Mouse (Mus musculus) kidney, postnatal 4 days (tissue): ENCODE measurements around the gene Fam214a.

Experiments
- DNase-seq, 2 experiments: peaks; one replicate each; pipeline ENCODE4 v3.0.0; 2021; ENCODE audit warnings: mixed read lengths in 2 of 2

Gene Fam214a

GRCm38 (mm10) chr9:74952756-74953247 lies at the start of gene Fam214a:
TSS of gene Fam214a (plus strand) at chr9:74952884.
- peak; percentile 93 to 95 for DNase-seq

- peak; percentile 66 to 76 for DNase-seq
Measured at GRCm38 (mm10) chr9:74904866-74905508, 47.7 kb upstream of the Fam214a start.

DNA sequence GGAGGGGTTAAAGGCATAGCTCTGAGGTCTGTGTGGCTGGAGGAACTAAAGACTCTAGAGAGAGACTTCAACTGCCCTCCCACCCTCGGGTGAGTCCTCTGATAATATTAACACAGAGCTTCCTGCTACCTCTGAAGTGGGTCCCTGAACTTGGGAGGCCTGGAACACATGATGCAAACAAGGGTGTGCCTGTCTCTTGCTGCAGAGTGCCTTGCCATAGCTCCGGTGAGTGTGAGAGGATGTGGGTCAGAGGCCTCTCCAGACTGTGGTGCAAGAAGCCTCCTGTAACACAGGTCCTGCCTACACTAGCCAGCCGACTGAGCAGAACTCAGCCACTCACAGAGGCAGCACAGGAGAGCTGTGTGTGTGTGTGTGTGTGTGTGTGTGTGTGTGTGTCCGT lies 45.7 kb upstream of the Fam214a start:
- no peak for DNase-seq

- DNase-seq, result peak; percentile 52 to 56
Measured at GRCm38 (mm10) chr9:74909245-74909644, 43.4 kb upstream of the Fam214a start.

- no peak for DNase-seq
Measured at GRCm38 (mm10) chr9:74910226-74910759, 42.4 kb upstream of the Fam214a start.

GRCm38 (mm10) chr9:74911430-74911829 lies 41.3 kb upstream of the Fam214a start:
- DNase-seq, result no peak

- peak; percentile 68 to 78 for DNase-seq
Measured at GRCm38 (mm10) chr9:74911919-74912318, 40.8 kb upstream of the Fam214a start.

DNA sequence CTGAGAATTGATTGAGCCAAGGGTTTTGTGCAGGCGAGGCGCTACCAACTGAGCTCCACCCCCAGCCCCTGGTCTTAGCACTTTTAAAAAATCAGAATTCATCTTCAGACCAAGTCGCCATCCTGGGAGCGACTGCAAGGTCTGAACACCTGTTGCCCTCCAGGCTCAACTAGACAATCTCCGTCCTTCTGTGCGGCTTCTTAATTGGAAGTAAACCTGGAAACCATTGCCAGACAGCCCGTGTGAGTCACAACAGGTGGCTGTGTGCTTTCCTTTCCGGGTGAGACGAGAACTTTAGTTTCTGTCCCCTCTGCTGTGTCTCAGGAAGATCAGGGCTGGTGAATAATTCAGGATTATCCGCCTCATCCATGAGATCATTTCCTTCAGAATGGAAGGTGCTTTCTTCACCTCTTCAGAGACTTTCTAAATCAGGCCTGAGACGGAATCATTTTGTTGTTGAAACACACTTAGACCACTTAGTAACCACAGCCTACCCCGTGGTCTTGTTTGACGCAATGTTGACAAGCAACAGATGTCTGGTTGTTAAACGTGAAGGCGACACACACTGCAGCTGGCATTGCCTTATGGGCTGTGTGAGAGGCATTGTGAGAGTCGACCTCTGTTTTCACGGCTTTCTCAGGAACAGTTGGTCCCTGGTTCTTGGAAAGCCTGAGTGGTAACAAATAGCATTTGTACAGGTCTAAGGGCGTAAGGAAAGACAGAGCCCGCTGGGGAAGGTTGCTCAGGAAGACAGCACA lies 39.9 kb upstream of the Fam214a start:
- peak in 1 of 2 experiments; percentile 15 for DNase-seq

DNA sequence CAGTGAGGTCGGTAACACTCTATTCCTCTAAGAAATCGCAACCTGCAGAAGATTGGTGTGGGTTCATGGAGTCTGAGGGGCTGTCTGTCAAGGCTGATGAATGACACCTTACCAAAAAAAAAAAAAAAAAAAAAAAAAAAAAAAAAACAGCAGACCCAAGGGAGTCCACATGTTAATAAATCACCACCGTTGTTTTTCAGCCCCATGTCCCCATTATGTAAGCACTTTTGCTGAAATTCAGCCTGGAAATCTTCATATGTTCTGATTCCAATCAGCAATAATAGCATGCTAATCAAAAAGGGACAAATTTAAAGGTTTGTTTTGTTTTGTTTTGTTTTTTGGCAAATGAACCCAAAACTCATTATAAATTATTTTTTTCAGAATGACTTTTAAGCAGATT lies 37.1 kb upstream of the Fam214a start:
- DNase-seq, result no peak

- DNase-seq, result peak in 1 of 2 experiments; percentile 15
Measured at GRCm38 (mm10) chr9:74920450-74920849, 32.2 kb upstream of the Fam214a start.

DNA sequence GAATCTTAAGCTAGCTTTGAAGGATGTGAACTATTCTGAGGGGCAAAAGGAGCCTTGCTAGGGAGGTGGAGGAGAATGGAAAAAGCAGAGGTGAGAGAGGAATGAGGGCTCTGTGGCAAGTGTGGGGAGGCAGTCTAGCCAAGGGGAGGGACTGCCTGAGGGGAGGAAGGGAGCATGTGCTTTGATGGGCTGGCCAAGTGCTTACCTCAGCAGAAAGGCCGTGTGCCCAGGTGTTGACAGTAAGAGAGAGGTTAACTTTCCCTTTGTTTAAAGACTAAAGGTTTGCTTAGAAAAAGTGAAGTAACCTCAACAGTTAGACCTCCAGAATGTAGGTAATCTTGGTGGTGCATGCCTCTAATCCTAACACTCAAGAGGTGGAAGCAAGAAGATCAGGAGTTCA lies 31.3 kb upstream of the Fam214a start:
- DNase-seq, result no peak

- DNase-seq, result peak in 1 of 2 experiments; percentile 31
Measured at GRCm38 (mm10) chr9:74922884-74923283, 29.8 kb upstream of the Fam214a start.

GRCm38 (mm10) chr9:74923291-74923977 lies 29.2 kb upstream of the Fam214a start:
- no peak for DNase-seq

- no peak for DNase-seq
Measured at GRCm38 (mm10) chr9:74925220-74925769, 27.4 kb upstream of the Fam214a start.

DNA sequence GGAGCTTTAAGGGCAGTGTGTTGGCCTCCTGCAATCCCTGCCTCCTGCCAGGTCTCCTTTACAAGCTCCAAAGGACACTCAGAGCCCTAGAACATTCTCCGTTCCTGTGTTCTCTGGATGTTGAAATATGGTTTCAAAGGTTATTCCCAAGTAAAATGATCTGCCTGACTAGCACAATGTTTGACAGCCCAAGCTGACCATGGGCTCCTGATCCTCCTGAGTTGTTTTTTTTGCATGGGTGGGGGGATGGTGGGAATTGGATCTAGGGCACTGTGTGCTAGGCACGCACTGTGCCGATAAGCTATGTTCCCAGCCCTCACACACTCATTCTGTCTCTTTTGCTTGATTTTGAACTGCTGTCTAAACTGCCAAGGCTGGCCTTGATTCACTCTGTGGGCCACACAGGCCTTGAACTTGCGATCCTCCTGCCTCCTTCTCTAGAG lies 22.7 kb upstream of the Fam214a start:
- DNase-seq, result no peak

DNA sequence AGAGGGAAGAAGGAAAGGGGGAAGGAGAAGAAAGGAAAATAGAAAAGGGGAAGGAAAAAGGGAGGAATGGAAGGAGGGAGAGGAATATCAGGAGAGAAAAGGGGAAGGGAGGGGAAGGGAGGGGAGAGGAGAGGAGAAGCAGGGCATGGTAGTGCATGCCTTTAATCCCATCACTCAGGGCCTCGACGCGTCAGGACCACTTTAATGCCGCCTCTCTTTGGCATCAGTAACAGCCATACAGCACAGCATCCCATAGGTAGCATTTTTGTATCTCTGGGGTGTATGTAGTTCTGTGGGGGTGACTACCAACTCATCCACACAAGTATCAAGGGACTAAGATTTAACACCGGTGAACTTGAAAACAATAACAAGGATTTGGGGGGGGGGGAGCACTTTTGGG lies 22.0 kb upstream of the Fam214a start:
- DNase-seq, result no peak

GRCm38 (mm10) chr9:74935289-74935688 lies 17.4 kb upstream of the Fam214a start:
- DNase-seq, result no peak

- DNase-seq, result no peak
Measured at GRCm38 (mm10) chr9:74937761-74938160, 14.9 kb upstream of the Fam214a start.

- DNase-seq, result peak; percentile 36 to 59
Measured at GRCm38 (mm10) chr9:74938670-74939534, 13.8 kb upstream of the Fam214a start.

GRCm38 (mm10) chr9:74946713-74947402 lies 5.8 kb upstream of the Fam214a start:
- DNase-seq, result no peak

DNA sequence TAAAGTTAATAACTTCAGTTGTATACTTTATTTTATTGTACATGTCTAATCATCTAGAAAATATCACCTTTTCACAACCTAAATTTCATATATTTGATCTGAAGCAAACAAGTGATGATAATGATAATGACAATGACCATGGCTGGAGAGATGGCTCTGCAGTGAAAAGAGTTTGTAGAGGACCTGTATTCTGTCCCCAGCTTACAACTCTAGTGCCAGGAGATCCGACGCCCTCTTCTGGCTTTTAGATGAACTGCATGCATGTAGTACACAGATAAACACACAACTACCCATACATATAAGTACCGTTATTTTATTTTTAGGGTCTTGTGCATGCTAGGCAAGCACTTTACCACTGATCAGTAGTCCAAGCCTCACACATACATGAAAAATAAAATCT lies 1.2 kb upstream of the Fam214a start:
- no peak for DNase-seq
